Mouse (Mus musculus): ENCODE measurements at regions not wholly inside any gene's neighbourhood (a gene's known extent, or its start where the extent isn't known, plus 50 kb on each side); places are given as distances from the start of the nearest gene placed in this dataset.
A peak's percentile ranks its signal among the peaks of the same experiment; 100 is the strongest.

DNA sequence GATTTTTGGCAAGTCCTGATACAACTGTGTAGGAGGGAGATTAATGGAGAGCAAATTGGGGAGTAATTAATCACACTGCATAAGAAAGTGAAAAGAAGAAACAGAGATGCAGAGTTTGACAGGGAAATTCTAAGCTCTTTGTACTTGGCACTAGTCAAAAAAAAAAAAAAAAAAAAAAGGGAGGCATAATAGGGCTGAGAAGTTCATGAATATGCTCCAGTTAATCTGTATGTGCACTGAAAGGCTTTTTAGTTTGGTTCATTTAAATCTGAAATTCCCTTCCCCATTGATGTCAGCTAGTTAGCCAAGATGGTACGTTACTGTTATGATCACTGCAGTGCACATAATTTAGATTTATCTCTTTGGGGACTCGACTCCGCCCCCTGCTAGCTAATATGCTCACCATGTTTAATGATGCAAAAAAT lies 470.8 kb upstream of the Map3k7 start:
- Histone ChIP-seq H3K4me1 (ENCODE audit: control insufficient read depth, insufficient read depth, low read depth, low read length) (no peaks in the 10 kb centered on the region), H3K27me3 (replicated peaks; ENCODE audit: control insufficient read depth, insufficient read depth, low read length) (no peaks in the 10 kb centered on the region), H3K27ac (ENCODE audit: low read depth, low read length) (no peak overlapping the region), H3K36me3 (ENCODE audit: control insufficient read depth, insufficient read depth, low read length) (no peaks in the 10 kb centered on the region), H3K4me2 (ENCODE audit: low read length) (no peak overlapping the region), H3K9ac (ENCODE audit: low read depth, low read length) (no peak overlapping the region), H3K9me3 (ENCODE audit: control insufficient read depth, low read length) (no peaks in the 10 kb centered on the region), H3K4me3 (ENCODE audit: low read length) (no peak overlapping the region)
- 36% methylated on average over 3 of the region's 3 CpGs for WGBS
- ATAC-seq: peak; percentile 73

DNA sequence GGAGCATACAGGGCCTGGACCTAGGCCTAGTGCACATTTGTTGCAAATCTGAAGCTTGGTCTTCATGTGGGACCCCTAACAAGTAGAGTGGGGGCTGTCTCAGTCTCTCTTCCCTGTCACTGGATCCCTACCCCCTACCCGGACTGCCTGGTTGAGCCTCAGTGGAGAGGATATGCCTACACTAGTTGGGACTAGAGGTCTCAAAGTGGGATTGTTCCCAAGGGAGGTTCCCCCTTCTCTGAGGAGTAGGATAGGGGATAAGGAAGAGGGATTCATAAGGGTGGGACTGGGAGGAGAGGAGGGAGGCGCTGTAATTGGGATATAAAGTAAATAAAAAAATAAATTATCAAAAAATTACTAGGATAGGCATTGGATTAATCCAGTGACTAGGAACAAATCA lies 464.0 kb upstream of the Map3k7 start:
- 91% methylated on average over 2 of the region's 2 CpGs for WGBS
- no peak overlapping the region for H3K27ac ChIP-seq (ENCODE audit: low read depth, low read length)
- ATAC-seq: no peak

DNA sequence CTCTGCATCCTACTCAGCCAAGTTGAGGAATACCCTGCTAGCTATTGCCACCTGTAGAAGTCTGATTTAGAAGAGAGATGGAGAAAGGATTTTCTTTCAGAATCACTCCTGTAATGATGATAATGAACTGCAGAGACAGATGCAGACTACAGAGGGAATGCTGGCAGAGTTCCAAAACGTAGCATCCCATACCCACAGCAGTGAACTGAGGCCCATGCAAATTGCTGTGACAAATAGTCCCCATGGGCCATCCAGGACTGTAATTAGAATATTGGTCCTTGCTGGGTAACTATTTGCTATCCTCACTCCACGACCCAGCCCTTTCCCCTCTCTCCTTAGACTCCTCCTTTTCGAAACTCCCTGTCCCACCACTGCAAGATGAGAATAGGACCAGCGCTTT lies 463.5 kb upstream of the Map3k7 start:
- H3K4me3 ChIP-seq (ENCODE audit: low read length): no peak overlapping the region
- peak; percentile 70 for ATAC-seq
- no peak overlapping the region for H3K9ac ChIP-seq (ENCODE audit: low read depth, low read length)
- H3K9me3 ChIP-seq (ENCODE audit: control insufficient read depth, low read length): no peaks in the 10 kb centered on the region
- WGBS: 48% methylated on average over 4 of the region's 4 CpGs
- H3K4me1 ChIP-seq (ENCODE audit: control insufficient read depth, insufficient read depth, low read depth, low read length): no peaks in the 10 kb centered on the region
- H3K27ac ChIP-seq (ENCODE audit: low read depth, low read length): no peak overlapping the region
- H3K4me2 ChIP-seq (ENCODE audit: low read length): no peak overlapping the region
- H3K36me3 ChIP-seq (ENCODE audit: control insufficient read depth, insufficient read depth, low read length): no peaks in the 10 kb centered on the region
- H3K27me3 ChIP-seq (replicated peaks; ENCODE audit: control insufficient read depth, insufficient read depth, low read length): no peaks in the 10 kb centered on the region

More for the DNA sequence above, 464.0 kb upstream of the Map3k7 start:
- Histone ChIP-seq H3K9ac (ENCODE audit: low read depth, low read length) (no peak overlapping the region), H3K27me3 (replicated peaks; ENCODE audit: control insufficient read depth, insufficient read depth, low read length) (no peaks in the 10 kb centered on the region), H3K4me1 (ENCODE audit: control insufficient read depth, insufficient read depth, low read depth, low read length) (no peaks in the 10 kb centered on the region), H3K36me3 (ENCODE audit: control insufficient read depth, insufficient read depth, low read length) (no peaks in the 10 kb centered on the region), H3K9me3 (ENCODE audit: control insufficient read depth, low read length) (no peaks in the 10 kb centered on the region), H3K4me2 (ENCODE audit: low read length) (no peak overlapping the region), H3K4me3 (ENCODE audit: low read length) (no peak overlapping the region)

DNA sequence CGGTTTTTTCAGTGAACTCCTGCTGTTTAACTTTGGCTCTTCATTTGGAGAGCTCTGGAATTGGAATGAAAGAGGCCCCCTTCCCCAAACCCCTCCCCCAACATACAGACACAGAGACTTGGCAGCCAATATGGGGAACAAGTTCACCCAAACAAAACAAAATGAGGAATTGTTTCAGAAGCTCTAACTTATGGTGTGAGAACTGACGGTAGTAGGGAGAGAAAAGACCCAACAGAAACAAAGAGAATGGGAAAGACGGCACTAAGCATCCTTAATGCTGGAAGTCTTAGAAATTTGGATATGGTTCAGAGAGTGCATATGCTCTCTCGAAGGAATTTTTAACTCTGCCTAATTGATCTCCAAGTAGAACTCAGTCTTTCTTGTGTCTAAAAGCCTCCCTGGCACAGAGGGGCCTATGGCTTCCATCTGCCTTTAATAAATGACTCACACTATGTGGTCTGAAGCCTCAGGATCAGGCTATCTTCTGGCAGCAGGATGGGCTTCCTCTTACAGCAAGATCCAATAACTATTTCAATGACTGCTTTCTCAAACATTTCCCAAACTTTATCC lies 438.2 kb upstream of the Map3k7 start:
- H3K9me3 ChIP-seq (ENCODE audit: control insufficient read depth, low read length): no peaks in the 10 kb centered on the region
- ATAC-seq: no peak
- H3K4me2 ChIP-seq (ENCODE audit: low read length): no peak overlapping the region
- H3K36me3 ChIP-seq (ENCODE audit: control insufficient read depth, insufficient read depth, low read length): no peaks in the 10 kb centered on the region
- H3K27ac ChIP-seq (ENCODE audit: low read depth, low read length): no peak overlapping the region
- no peak overlapping the region for H3K4me3 ChIP-seq (ENCODE audit: low read length)
- H3K4me1 ChIP-seq (ENCODE audit: control insufficient read depth, insufficient read depth, low read depth, low read length): no peaks in the 10 kb centered on the region
- H3K27me3 ChIP-seq (replicated peaks; ENCODE audit: control insufficient read depth, insufficient read depth, low read length): no peaks in the 10 kb centered on the region
- no peak overlapping the region for H3K9ac ChIP-seq (ENCODE audit: low read depth, low read length)
- WGBS: 37% methylated on average over 4 of the region's 4 CpGs

DNA sequence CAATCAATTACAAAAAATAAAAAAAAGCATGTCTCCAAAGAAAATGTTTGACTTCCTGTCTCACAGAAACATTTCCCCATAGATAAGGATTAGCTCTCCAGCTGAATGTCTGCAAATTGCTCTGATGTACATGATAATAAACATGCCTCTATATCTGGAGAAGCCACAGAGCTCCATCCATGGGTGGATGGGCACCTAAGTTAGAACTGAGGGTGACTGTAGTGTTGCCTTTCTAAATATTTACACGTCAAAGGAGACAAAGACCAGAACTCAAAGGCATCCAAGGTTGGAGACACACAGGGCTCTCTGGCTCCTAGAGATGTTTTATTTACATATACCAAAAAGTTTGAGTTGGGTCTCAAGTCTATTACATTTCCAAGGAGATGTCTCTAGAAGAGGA lies 427.1 kb upstream of the Map3k7 start:
- WGBS: 63% methylated on average over 1 of the region's 1 CpGs
- Histone ChIP-seq H3K4me1 (ENCODE audit: control insufficient read depth, insufficient read depth, low read depth, low read length) (no peaks in the 10 kb centered on the region), H3K27ac (ENCODE audit: low read depth, low read length) (no peak overlapping the region), H3K9ac (ENCODE audit: low read depth, low read length) (no peak overlapping the region), H3K36me3 (ENCODE audit: control insufficient read depth, insufficient read depth, low read length) (no peaks in the 10 kb centered on the region), H3K4me3 (ENCODE audit: low read length) (no peak overlapping the region), H3K9me3 (ENCODE audit: control insufficient read depth, low read length) (no peaks in the 10 kb centered on the region), H3K27me3 (replicated peaks; ENCODE audit: control insufficient read depth, insufficient read depth, low read length) (no peaks in the 10 kb centered on the region), H3K4me2 (ENCODE audit: low read length) (no peak overlapping the region)
- ATAC-seq: no peak

DNA sequence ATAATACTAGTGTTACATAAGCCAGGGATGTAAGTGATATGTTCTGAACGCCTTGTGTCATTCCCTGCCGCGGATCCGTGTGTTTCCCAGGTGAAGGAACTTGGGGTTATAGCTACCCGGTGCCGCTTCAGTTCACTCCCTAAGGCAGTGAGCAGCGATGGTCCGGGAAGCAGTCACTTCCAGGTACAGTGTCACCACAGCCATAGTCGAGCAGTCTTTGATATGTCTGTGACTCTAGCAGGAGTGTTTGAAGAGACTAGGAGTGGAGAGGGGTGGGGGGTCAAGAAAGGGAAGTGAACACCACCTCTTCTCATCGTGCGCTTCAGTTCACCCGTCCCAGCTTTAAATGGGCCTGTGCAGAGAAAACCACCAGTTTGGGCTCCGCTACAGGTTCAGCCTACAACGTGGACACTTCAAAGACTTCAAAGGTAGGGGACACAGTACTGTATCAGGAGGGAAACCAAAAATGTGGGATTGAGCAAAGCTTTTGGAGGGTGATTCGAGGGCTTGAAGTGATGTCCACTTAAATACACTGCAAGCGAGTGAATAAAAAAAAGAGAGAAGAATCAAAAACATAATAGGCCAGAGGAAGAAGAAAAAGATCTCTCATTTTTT lies 410.0 kb upstream of the Map3k7 start:
- no peak overlapping the region for H3K27ac ChIP-seq (ENCODE audit: low read depth, low read length)
- no peak for ATAC-seq
- WGBS: 91% methylated on average over 16 of the region's 16 CpGs

DNA sequence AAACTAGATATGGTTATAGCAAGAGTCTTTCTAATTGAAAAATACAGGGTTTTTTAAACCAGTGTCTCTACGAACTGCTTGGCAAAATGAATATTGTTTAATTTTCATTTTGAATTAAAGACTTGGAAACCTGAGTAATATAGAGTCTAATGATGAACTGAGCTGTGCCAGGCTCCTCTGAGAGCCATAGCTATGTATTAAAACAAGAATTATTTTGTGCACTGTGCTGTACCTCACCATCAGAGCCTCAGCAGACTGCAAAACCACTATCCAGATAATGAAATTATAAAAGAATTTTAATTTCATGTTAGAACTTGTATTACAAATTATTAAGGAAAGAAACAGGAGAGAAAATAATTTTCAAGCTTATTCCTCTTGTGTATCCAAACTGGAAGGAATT lies 408.8 kb upstream of the Map3k7 start:
- WGBS: 78% methylated on average over 1 of the region's 1 CpGs
- H3K9me3 ChIP-seq (ENCODE audit: control insufficient read depth, low read length): no peaks in the 10 kb centered on the region
- ATAC-seq: peak; percentile 67; the same call in 1 of the 2 replicates

More for the DNA sequence above, 410.0 kb upstream of the Map3k7 start:
- Histone ChIP-seq H3K4me3 (ENCODE audit: low read length) (no peak overlapping the region), H3K27me3 (replicated peaks; ENCODE audit: control insufficient read depth, insufficient read depth, low read length) (no peaks in the 10 kb centered on the region), H3K9ac (ENCODE audit: low read depth, low read length) (no peak overlapping the region), H3K9me3 (ENCODE audit: control insufficient read depth, low read length) (no peaks in the 10 kb centered on the region), H3K36me3 (ENCODE audit: control insufficient read depth, insufficient read depth, low read length) (no peaks in the 10 kb centered on the region), H3K4me2 (ENCODE audit: low read length) (no peak overlapping the region), H3K4me1 (ENCODE audit: control insufficient read depth, insufficient read depth, low read depth, low read length) (no peaks in the 10 kb centered on the region)

DNA sequence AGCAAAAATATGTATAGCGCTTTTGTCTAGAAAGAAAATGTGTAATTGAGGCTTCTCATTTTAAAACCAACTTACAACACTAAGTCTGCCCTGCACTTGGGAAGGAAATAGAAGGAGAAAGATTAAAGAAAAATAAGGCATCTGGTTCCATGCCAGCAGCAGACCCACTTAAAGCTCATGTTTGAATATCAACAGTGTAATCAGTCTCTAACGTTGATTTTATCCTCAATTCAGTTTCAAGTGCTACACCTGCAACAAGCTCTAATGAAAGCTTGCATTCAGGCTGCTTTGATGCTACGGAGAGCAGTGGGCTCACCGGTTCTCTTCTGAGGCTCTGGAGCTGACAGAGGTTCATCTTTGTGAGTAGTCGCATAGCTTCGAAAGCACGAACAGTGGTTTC lies 406.6 kb upstream of the Map3k7 start:
- Histone ChIP-seq H3K27me3 (replicated peaks; ENCODE audit: control insufficient read depth, insufficient read depth, low read length) (no peaks in the 10 kb centered on the region), H3K9ac (ENCODE audit: low read depth, low read length) (no peak overlapping the region), H3K27ac (ENCODE audit: low read depth, low read length) (no peak overlapping the region), H3K9me3 (ENCODE audit: control insufficient read depth, low read length) (no peaks in the 10 kb centered on the region), H3K36me3 (ENCODE audit: control insufficient read depth, insufficient read depth, low read length) (no peaks in the 10 kb centered on the region), H3K4me2 (ENCODE audit: low read length) (no peak overlapping the region), H3K4me3 (ENCODE audit: low read length) (no peak overlapping the region), H3K4me1 (ENCODE audit: control insufficient read depth, insufficient read depth, low read depth, low read length) (no peaks in the 10 kb centered on the region)
- 91% methylated on average over 7 of the region's 7 CpGs for WGBS
- ATAC-seq: no peak

More for the DNA sequence above, 408.8 kb upstream of the Map3k7 start:
- Histone ChIP-seq H3K9ac (ENCODE audit: low read depth, low read length) (no peak overlapping the region), H3K27ac (ENCODE audit: low read depth, low read length) (no peak overlapping the region), H3K4me2 (ENCODE audit: low read length) (no peak overlapping the region), H3K27me3 (replicated peaks; ENCODE audit: control insufficient read depth, insufficient read depth, low read length) (no peaks in the 10 kb centered on the region), H3K4me1 (ENCODE audit: control insufficient read depth, insufficient read depth, low read depth, low read length) (no peaks in the 10 kb centered on the region), H3K36me3 (ENCODE audit: control insufficient read depth, insufficient read depth, low read length) (no peaks in the 10 kb centered on the region), H3K4me3 (ENCODE audit: low read length) (no peak overlapping the region)

DNA sequence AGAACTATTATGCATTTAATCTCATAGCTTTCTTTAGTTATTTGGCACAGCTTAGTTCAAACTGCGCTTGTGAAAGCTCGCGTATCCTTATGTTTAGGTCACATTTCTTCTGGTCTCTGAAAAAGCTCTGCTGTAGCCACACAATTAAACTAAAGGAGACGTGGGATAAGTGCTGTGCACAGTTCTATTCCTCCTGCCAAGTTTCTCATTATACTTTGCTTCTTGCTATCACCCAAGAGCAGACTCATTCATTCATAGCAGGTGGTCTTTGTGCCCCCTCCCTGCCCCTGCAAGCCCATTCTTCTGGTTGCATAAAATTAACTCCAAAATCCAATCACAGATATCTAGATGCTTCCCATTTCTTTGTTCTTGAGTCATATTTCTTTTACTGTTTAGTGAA lies 403.6 kb upstream of the Map3k7 start:
- no peaks in the 10 kb centered on the region for H3K36me3 ChIP-seq (ENCODE audit: control insufficient read depth, insufficient read depth, low read length)
- H3K4me1 ChIP-seq (ENCODE audit: control insufficient read depth, insufficient read depth, low read depth, low read length): no peaks in the 10 kb centered on the region
- no peaks in the 10 kb centered on the region for H3K9me3 ChIP-seq (ENCODE audit: control insufficient read depth, low read length)
- H3K4me2 ChIP-seq (ENCODE audit: low read length): no peak overlapping the region
- no peaks in the 10 kb centered on the region for H3K27me3 ChIP-seq (replicated peaks; ENCODE audit: control insufficient read depth, insufficient read depth, low read length)
- WGBS: 62% methylated on average over 4 of the region's 4 CpGs
- no peak overlapping the region for H3K9ac ChIP-seq (ENCODE audit: low read depth, low read length)
- no peak overlapping the region for H3K4me3 ChIP-seq (ENCODE audit: low read length)
- H3K27ac ChIP-seq (ENCODE audit: low read depth, low read length): no peak overlapping the region
- no peak for ATAC-seq
